Mouse (Mus musculus) c-Kit-positive CD71-negative TER-119-negative erythroid progenitor cells, embryonic 14.5 days (primary cell): ENCODE measurements around the gene Snx19.
A peak's percentile ranks its signal among the peaks of the same experiment; 100 is the strongest.

Experiments used
- DNase-seq: peaks from one replicate; pipeline ENCODE4 v3.0.0-alpha.2; 2013; ENCODE audit warnings: low read depth

Gene Snx19

GRCm38 (mm10) chr9:30426882-30427632 is at the start of gene Snx19:
TSS of gene Snx19 (plus strand) at chr9:30427108.
- peak; percentile 63 for DNase-seq

- DNase-seq = no peak
These were observed 26.1 kb upstream of the Snx19 start for GRCm38 (mm10) chr9:30400771-30401170.

GRCm38 (mm10) chr9:30422940-30423339 is 4.0 kb upstream of the Snx19 start:
- no peak for DNase-seq

- DNase-seq = no peak
These were observed 1.7 kb upstream of the Snx19 start for GRCm38 (mm10) chr9:30425178-30425577.

- DNase-seq = no peak
These were observed 1.3 kb downstream of the Snx19 start for GRCm38 (mm10) chr9:30428231-30428630.

GRCm38 (mm10) chr9:30430447-30430846 is 3.5 kb downstream of the Snx19 start:
- DNase-seq = no peak

GRCm38 (mm10) chr9:30431909-30432308 is 5.0 kb downstream of the Snx19 start:
- DNase-seq = no peak

GRCm38 (mm10) chr9:30433914-30434313 is 7.0 kb downstream of the Snx19 start:
- no peak for DNase-seq

- DNase-seq = no peak
These were observed 9.1 kb downstream of the Snx19 start for GRCm38 (mm10) chr9:30435902-30436585.

GRCm38 (mm10) chr9:30438505-30438904 is 11.6 kb downstream of the Snx19 start:
- no peak for DNase-seq

- no peak for DNase-seq
These were observed 14.9 kb downstream of the Snx19 start for GRCm38 (mm10) chr9:30441761-30442160.

GRCm38 (mm10) chr9:30445232-30446085 is 18.6 kb downstream of the Snx19 start:
- no peak for DNase-seq

- DNase-seq = no peak
These were observed 19.2 kb downstream of the Snx19 start for GRCm38 (mm10) chr9:30446126-30446525.

- no peak for DNase-seq
These were observed 21.6 kb downstream of the Snx19 start for GRCm38 (mm10) chr9:30448459-30448858.

- DNase-seq = no peak
These were observed 23.0 kb downstream of the Snx19 start for GRCm38 (mm10) chr9:30449862-30450261.

GRCm38 (mm10) chr9:30450834-30451233 is 23.9 kb downstream of the Snx19 start:
- DNase-seq = no peak

GRCm38 (mm10) chr9:30454527-30454926 is 27.6 kb downstream of the Snx19 start:
- no peak for DNase-seq

GRCm38 (mm10) chr9:30456250-30456649 is 29.3 kb downstream of the Snx19 start:
- no peak for DNase-seq

GRCm38 (mm10) chr9:30460501-30460900 is 33.6 kb downstream of the Snx19 start:
- no peak for DNase-seq

GRCm38 (mm10) chr9:30464661-30465060 is 37.8 kb downstream of the Snx19 start:
- no peak for DNase-seq

GRCm38 (mm10) chr9:30480043-30480442 is 53.1 kb downstream of the Snx19 start:
- no peak for DNase-seq

- peak; percentile 97 for DNase-seq
These were observed 53.6 kb downstream of the Snx19 start for GRCm38 (mm10) chr9:30480464-30480863.

- DNase-seq = no peak
These were observed 55.2 kb downstream of the Snx19 start for GRCm38 (mm10) chr9:30482116-30482515.
